Mouse (Mus musculus) olfactory bulb, adult 2 months (tissue): Measurements from ENCODE around the gene Tmem231.

Experiments used
- CTCF ChIP-seq: fragments of 200-500 bp; IDR thresholded peaks from 2 replicates; pipeline ENCODE4 v1.5.1; 2012; ENCODE audit warnings: low read depth, mild to moderate bottlenecking, low read length, moderate library complexity; ENCODE audit not compliant: insufficient read depth
- POLR2A ChIP-seq: fragments of 200-500 bp; IDR thresholded peaks from 2 replicates; pipeline ENCODE4 v1.6.1; 2012; ENCODE audit warnings: mild to moderate bottlenecking, low read depth, low read length, moderate library complexity; ENCODE audit not compliant: insufficient read depth

- TF ChIP-seq POLR2A (no peak), CTCF (no peak)
Observed at GRCm38 (mm10) chr8:111954844-111955594, 21.3 kb upstream of the Tmem231 start.
